Mouse (Mus musculus) cerebellum, adult 2 months (tissue): ENCODE results near the gene Zyx. TPM values are rescaled to one million over a fixed set of nuclear protein-coding genes. Genes with fewer than 3 reads are reported as not detected.
A peak's percentile ranks its signal among the peaks of the same experiment; 100 is the strongest.

Experiments
- DNase-seq, 2 experiments: peaks; one replicate each; pipeline ENCODE4 v3.0.0; 2021
- H3K27ac ChIP-seq: fragments of 200-500 bp; 2 replicates; pipeline ENCODE4 v1.5.1; 2012; ENCODE audit warnings: low read length, control low read depth, inconsistent platforms; ENCODE audit not compliant: insufficient read depth
- H3K27me3 ChIP-seq: fragments of 200-500 bp; 2 replicates; pipeline ENCODE4 v1.6.1; 2012; ENCODE audit warnings: inconsistent platforms, mild to moderate bottlenecking, low read length, moderate library complexity; ENCODE audit not compliant: control insufficient read depth, insufficient read depth
- H3K4me1 ChIP-seq: fragments of 200-500 bp; 2 replicates; pipeline ENCODE4 v1.6.1; 2011; ENCODE audit warnings: low read length; ENCODE audit not compliant: control insufficient read depth, insufficient read depth
- H3K4me3 ChIP-seq: fragments of 200-500 bp; replicated peaks from 2 replicates; pipeline ENCODE3; 2011; ENCODE audit warnings: mild to moderate bottlenecking, low read depth, low read length, control low read depth; ENCODE audit not compliant: insufficient read depth
- CTCF ChIP-seq: fragments of 200-500 bp; IDR thresholded peaks from 2 replicates; pipeline ENCODE4 v1.5.1; 2011; ENCODE audit warnings: low read depth, mild to moderate bottlenecking, control low read depth, low read length, moderate library complexity, borderline replicate concordance; ENCODE audit not compliant: insufficient read depth
- POLR2A ChIP-seq: fragments of 200-500 bp; IDR thresholded peaks from 2 replicates; pipeline ENCODE4 v1.6.1; 2011; ENCODE audit warnings: low read length, control low read depth, borderline replicate concordance; ENCODE audit not compliant: insufficient read depth
- WGBS: fragments of 180-500 bp; shearing (Covaris S2); methylation state at CpG from one replicate; pipeline ENCODE4 v1.1.7; 2018; 5-methylcytosine and 5-hydroxymethylcytosine counted together
- polyA plus RNA-seq: library from polyadenylated mRNA; depleted of rRNA; stranded (reverse); fragments of >200 nt; gene quantifications from 2 replicates; pipeline ENCODE4 v1.2.3, GENCODE M21; 2012

The Zyx gene
- polyA plus RNA-seq, 1 experiment: 123 TPM

GRCm38 (mm10) chr6:42351776-42352485, 2.5 kb downstream of the Zyx start:
- TF ChIP-seq CTCF: no peak
- no peak for TF ChIP-seq POLR2A
- peak overlapping the region; percentile 17 for H3K4me3 ChIP-seq
- H3K27ac ChIP-seq: no peak overlapping the region
- H3K27me3 ChIP-seq: no peaks in the 10 kb centered on the region
- peak in 1 of 2 experiments; percentile 29 for DNase-seq
- 73% methylated on average over 7 of the region's 7 CpGs for WGBS
- peaks cover 35% of the 10 kb centered on the region for H3K4me1 ChIP-seq

- H3K27me3 ChIP-seq: no peaks in the 10 kb centered on the region
- H3K4me3 ChIP-seq: no peak overlapping the region
- no peak overlapping the region for H3K27ac ChIP-seq
- no peak for DNase-seq
- 96% methylated on average over 1 of the region's 1 CpGs for WGBS
- H3K4me1 ChIP-seq: peaks cover 35% of the 10 kb centered on the region
- TF ChIP-seq POLR2A (no peak), CTCF (no peak)
Observed at GRCm38 (mm10) chr6:42352486-42352846, 3.0 kb downstream of the Zyx start.

GRCm38 (mm10) chr6:42353180-42353579, 3.8 kb downstream of the Zyx start:
- H3K4me3 ChIP-seq: no peak overlapping the region
- H3K27ac ChIP-seq: no peak overlapping the region
- DNase-seq: no peak
- peaks cover 30% of the 10 kb centered on the region for H3K4me1 ChIP-seq
- WGBS: 81% methylated on average over 8 of the region's 8 CpGs
- no peak for TF ChIP-seq CTCF
- TF ChIP-seq POLR2A: no peak
- no peaks in the 10 kb centered on the region for H3K27me3 ChIP-seq

GRCm38 (mm10) chr6:42354076-42355019, 4.9 kb downstream of the Zyx start:
- TF ChIP-seq CTCF (no peak), POLR2A (0 out of 2 replicates have a peak, but pooled peaks have one; percentile 10)
- peaks cover 31% of the 10 kb centered on the region for H3K4me1 ChIP-seq
- H3K27me3 ChIP-seq: no peaks in the 10 kb centered on the region
- DNase-seq: peak in 1 of 2 experiments; percentile 29
- WGBS: 18% methylated on average over 11 of the region's 11 CpGs
- peak overlapping the region; percentile 14 for H3K4me3 ChIP-seq
- no peak overlapping the region for H3K27ac ChIP-seq

- Histone ChIP-seq H3K27ac (no peak overlapping the region), H3K4me1 (peaks cover 31% of the 10 kb centered on the region), H3K27me3 (no peaks in the 10 kb centered on the region), H3K4me3 (no peak overlapping the region)
- TF ChIP-seq POLR2A (no peak), CTCF (no peak)
- 93% methylated on average over 6 of the region's 6 CpGs for WGBS
- DNase-seq: no peak
Observed at GRCm38 (mm10) chr6:42355366-42355765, 5.9 kb downstream of the Zyx start.

GRCm38 (mm10) chr6:42355794-42356600, 6.6 kb downstream of the Zyx start:
- H3K27ac ChIP-seq: no peak overlapping the region
- no peak overlapping the region for H3K4me3 ChIP-seq
- H3K27me3 ChIP-seq: no peaks in the 10 kb centered on the region
- DNase-seq: no peak
- WGBS: 80% methylated on average over 13 of the region's 13 CpGs
- H3K4me1 ChIP-seq: peaks cover 31% of the 10 kb centered on the region
- TF ChIP-seq POLR2A: no peak
- no peak for TF ChIP-seq CTCF

GRCm38 (mm10) chr6:42356913-42357312, 7.5 kb downstream of the Zyx start:
- Histone ChIP-seq H3K27ac (no peak overlapping the region), H3K4me3 (no peak overlapping the region), H3K4me1 (peaks cover 31% of the 10 kb centered on the region), H3K27me3 (no peaks in the 10 kb centered on the region)
- no peak for DNase-seq
- 93% methylated on average over 5 of the region's 5 CpGs for WGBS
- TF ChIP-seq CTCF: no peak
- TF ChIP-seq POLR2A: no peak
